Mouse (Mus musculus) intestine, postnatal 0 days (tissue): Measurements from ENCODE around the gene Otub1. TPM values are rescaled to one million over a fixed set of nuclear protein-coding genes. Genes with fewer than 3 reads are reported as not detected.

Experiments used
- ATAC-seq: fragments of 200-750 bp; cut with Nextera tagmentation; 2 replicates; pipeline ENCODE4 v1.8.0; 2017; ENCODE audit warnings: mild to moderate bottlenecking, moderate TSS enrichment, moderate library complexity
- H3K27ac ChIP-seq: fragments of 300-500 bp; sonication (generic); 2 replicates; pipeline ENCODE4 v1.5.1; 2014; ENCODE audit warnings: mild to moderate bottlenecking, low read depth, low read length, moderate library complexity
- H3K27me3 ChIP-seq: fragments of 300-500 bp; sonication (generic); replicated peaks from 2 replicates; pipeline ENCODE4 v1.6.1; 2014; ENCODE audit warnings: low read length, mixed read lengths; ENCODE audit not compliant: control insufficient read depth, insufficient read depth
- H3K36me3 ChIP-seq: fragments of 300-500 bp; sonication (generic); 2 replicates; pipeline ENCODE4 v1.6.1; 2014; ENCODE audit warnings: mild to moderate bottlenecking, moderate library complexity; ENCODE audit not compliant: control insufficient read depth, insufficient read depth
- H3K4me1 ChIP-seq: fragments of 300-500 bp; sonication (generic); replicated peaks from 2 replicates; pipeline ENCODE4 v1.6.1; 2014; ENCODE audit warnings: antibody characterized with exemption, low read length, mixed read lengths; ENCODE audit not compliant: control insufficient read depth, insufficient read depth
- H3K4me2 ChIP-seq: fragments of 300-500 bp; sonication (generic); replicated peaks from 2 replicates; pipeline ENCODE4 v1.6.1; 2014; ENCODE audit warnings: low read depth, mild to moderate bottlenecking, moderate library complexity
- H3K4me3 ChIP-seq: fragments of 300-500 bp; sonication (generic); 2 replicates; pipeline ENCODE4 v1.5.1; 2014; ENCODE audit warnings: low read depth, low read length
- H3K9ac ChIP-seq: fragments of 300-500 bp; sonication (generic); 2 replicates; pipeline ENCODE4 v1.6.1; 2014; ENCODE audit warnings: mild to moderate bottlenecking, low read depth, low read length
- H3K9me3 ChIP-seq: fragments of 300-500 bp; sonication (generic); 2 replicates; pipeline ENCODE4 v1.6.1; 2016; ENCODE audit warnings: mixed run types; ENCODE audit not compliant: control insufficient read depth
- CTCF ChIP-seq: sonication (generic); IDR thresholded peaks from 2 replicates; pipeline ENCODE4 v1.5.1; 2016; ENCODE audit warnings: low read depth, mild to moderate bottlenecking, control low read depth, antibody characterized with exemption, moderate library complexity
- WGBS: fragments of 180-500 bp; shearing (Covaris S2); extraction: QIAGEN DNeasy Blood & Tissue Kit; methylation state at CpG from one replicate; pipeline ENCODE4 v1.1.7; 2014; 5-methylcytosine and 5-hydroxymethylcytosine counted together
- polyA plus RNA-seq: library from polyadenylated mRNA; unstranded; fragments of >200 nt; fragmentation: Nextera tagmentation; extraction: Ambion mirVana; gene quantifications from 2 replicates; pipeline ENCODE4 v1.2.1, GENCODE M21; 2015

Otub1 gene
- polyA plus RNA-seq, 1 experiment from 2014 or later, result 126 TPM

GRCm38 (mm10) chr19:7224253-7224652, 18.1 kb upstream of the Otub1 start:
- WGBS, result 94% methylated on average over 3 of the region's 3 CpGs
- no peak overlapping the region for H3K4me3 ChIP-seq
- no peak overlapping the region for H3K4me2 ChIP-seq
- no peaks in the 10 kb centered on the region for H3K27me3 ChIP-seq
- peaks cover 4% of the 10 kb centered on the region; the same call in 1 of the 2 replicates for H3K4me1 ChIP-seq
- H3K9me3 ChIP-seq, result no peaks in the 10 kb centered on the region
- no peak overlapping the region for H3K27ac ChIP-seq
- no peak overlapping the region for H3K9ac ChIP-seq
- ATAC-seq, result no peak
- TF ChIP-seq CTCF, result no peak
- peaks cover 20% of the 10 kb centered on the region for H3K36me3 ChIP-seq

- no peaks in the 10 kb centered on the region for H3K9me3 ChIP-seq
- H3K9ac ChIP-seq, result no peak overlapping the region
- TF ChIP-seq CTCF, result peak; percentile 39
- no peak overlapping the region for H3K4me3 ChIP-seq
- no peaks in the 10 kb centered on the region for H3K27me3 ChIP-seq
- peaks cover 4% of the 10 kb centered on the region; the same call in 1 of the 2 replicates for H3K4me1 ChIP-seq
- peaks cover 13% of the 10 kb centered on the region for H3K36me3 ChIP-seq
- no peak overlapping the region for H3K27ac ChIP-seq
- no peak overlapping the region for H3K4me2 ChIP-seq
- no peak for ATAC-seq
Observed at GRCm38 (mm10) chr19:7223488-7223887, 17.4 kb upstream of the Otub1 start.

GRCm38 (mm10) chr19:7222196-7222595, 16.1 kb upstream of the Otub1 start:
- 82% methylated on average over 6 of the region's 6 CpGs for WGBS
- Histone ChIP-seq H3K4me3 (no peak overlapping the region), H3K36me3 (peaks cover 1% of the 10 kb centered on the region; the same call in 1 of the 2 replicates), H3K9ac (no peak overlapping the region), H3K4me2 (no peak overlapping the region), H3K27ac (no peak overlapping the region), H3K4me1 (peaks cover 4% of the 10 kb centered on the region; the same call in 1 of the 2 replicates), H3K27me3 (no peaks in the 10 kb centered on the region), H3K9me3 (no peaks in the 10 kb centered on the region)
- TF ChIP-seq CTCF, result no peak
- ATAC-seq, result no peak

GRCm38 (mm10) chr19:7218753-7219152, 12.6 kb upstream of the Otub1 start:
- ATAC-seq, result no peak
- WGBS, result 97% methylated on average over 5 of the region's 5 CpGs
- Histone ChIP-seq H3K4me2 (no peak overlapping the region), H3K27me3 (no peaks in the 10 kb centered on the region), H3K36me3 (peaks cover 19% of the 10 kb centered on the region; the same call in 1 of the 2 replicates), H3K9me3 (no peaks in the 10 kb centered on the region), H3K27ac (no peak overlapping the region), H3K9ac (no peak overlapping the region), H3K4me3 (no peak overlapping the region), H3K4me1 (peaks cover 4% of the 10 kb centered on the region)
- no peak for TF ChIP-seq CTCF

- peak overlapping the region; percentile 77 for H3K4me3 ChIP-seq
- no peaks in the 10 kb centered on the region for H3K9me3 ChIP-seq
- H3K4me1 ChIP-seq, result peaks cover 4% of the 10 kb centered on the region
- TF ChIP-seq CTCF, result no peak
- H3K9ac ChIP-seq, result no peak overlapping the region
- peak; percentile 10 for ATAC-seq
- H3K4me2 ChIP-seq, result peak overlapping the region; percentile 65
- peaks cover 25% of the 10 kb centered on the region; the same call in 1 of the 2 replicates for H3K36me3 ChIP-seq
- H3K27me3 ChIP-seq, result no peaks in the 10 kb centered on the region
- no peak overlapping the region for H3K27ac ChIP-seq
- WGBS, result 15% methylated on average over 6 of the region's 6 CpGs
Observed at GRCm38 (mm10) chr19:7217926-7218267, 11.8 kb upstream of the Otub1 start.

GRCm38 (mm10) chr19:7217162-7217925, 11.2 kb upstream of the Otub1 start, which contains the start of gene Cox8a:
Gene Cox8a, minus strand, starts transcription at chr19:7217616.
- no peak for TF ChIP-seq CTCF
- no peaks in the 10 kb centered on the region for H3K27me3 ChIP-seq
- H3K4me1 ChIP-seq, result peaks cover 4% of the 10 kb centered on the region
- peak within 1 kb of the TSS; percentile 89 for H3K27ac ChIP-seq
- H3K9ac ChIP-seq, result peak within 1 kb of the TSS; percentile 85
- peak within 1 kb of the TSS; percentile 77 for H3K4me3 ChIP-seq
- WGBS, result under 1% methylated on average over 50 of the region's 50 CpGs
- peak within 1 kb of the TSS; percentile 65 for H3K4me2 ChIP-seq
- peaks cover 25% of the 10 kb centered on the region; the same call in 1 of the 2 replicates for H3K36me3 ChIP-seq
- H3K9me3 ChIP-seq, result no peaks in the 10 kb centered on the region
- ATAC-seq, result peak; percentile 97
